Mouse (Mus musculus) liver, adult 2 months (tissue): ENCODE data around the gene Hmga2. TPM values are rescaled to one million over a fixed set of nuclear protein-coding genes. Genes with fewer than 3 reads are reported as not detected.

Experiments used
- DNase-seq: peaks from one replicate; pipeline ENCODE4 v3.0.0-alpha.2; 2011; ENCODE audit warnings: low read depth, low spot score; ENCODE audit errors: extremely low read depth
- H3K27ac ChIP-seq: fragments of 200-500 bp; replicated peaks from 2 replicates; pipeline ENCODE4 v1.5.1; 2012; ENCODE audit warnings: low read depth, mild to moderate bottlenecking, control low read depth, inconsistent platforms, low read length; ENCODE audit not compliant: insufficient read depth
- H3K27me3 ChIP-seq: fragments of 200-500 bp; 2 replicates; pipeline ENCODE4 v1.6.1; 2012; ENCODE audit warnings: mild to moderate bottlenecking, moderate library complexity, low read length, inconsistent platforms; ENCODE audit not compliant: control insufficient read depth, insufficient read depth
- H3K36me3 ChIP-seq: fragments of 200-500 bp; 2 replicates; pipeline ENCODE4 v1.6.1; 2012; ENCODE audit warnings: low read length, inconsistent platforms; ENCODE audit not compliant: control insufficient read depth, insufficient read depth
- H3K4me1 ChIP-seq: fragments of 200-500 bp; 2 replicates; pipeline ENCODE4 v1.6.1; 2011; ENCODE audit warnings: low read length; ENCODE audit not compliant: control insufficient read depth, insufficient read depth
- H3K4me3 ChIP-seq: fragments of 200-500 bp; 2 replicates; pipeline ENCODE4 v1.5.1; 2011; ENCODE audit warnings: low read depth, mild to moderate bottlenecking, control low read depth, low read length, moderate library complexity; ENCODE audit not compliant: insufficient read depth
- H3K79me2 ChIP-seq: fragments of 200-500 bp; 2 replicates; pipeline ENCODE4 v1.6.1; 2012; ENCODE audit warnings: inconsistent platforms, mild to moderate bottlenecking, low read length, moderate library complexity; ENCODE audit not compliant: control insufficient read depth, insufficient read depth
- H3K9ac ChIP-seq: fragments of 200-500 bp; 2 replicates; pipeline ENCODE4 v1.6.1; 2012; ENCODE audit warnings: low read depth, mild to moderate bottlenecking, control low read depth, inconsistent platforms, low read length
- CTCF ChIP-seq: fragments of 200-500 bp; IDR thresholded peaks from 2 replicates; pipeline ENCODE4 v1.5.1; 2011; ENCODE audit warnings: low read depth, low read length, control low read depth
- POLR2A ChIP-seq: fragments of 200-500 bp; IDR thresholded peaks from 2 replicates; pipeline ENCODE4 v1.6.1; 2011; ENCODE audit warnings: low read length, control low read depth; ENCODE audit not compliant: insufficient read depth; ENCODE audit errors: extremely low read depth
- WGBS: fragments of 180-500 bp; shearing (Covaris S2); methylation state at CpG from one replicate; pipeline ENCODE4 v1.1.7; 2018; 5-methylcytosine and 5-hydroxymethylcytosine counted together
- polyA plus RNA-seq: library from polyadenylated mRNA; depleted of rRNA; stranded (reverse); fragments of >200 nt; gene quantifications from 2 replicates; pipeline ENCODE4 v1.2.3, GENCODE M21; 2012
- total RNA-seq: library from RNA; depleted of rRNA; stranded (reverse); fragments of >200 nt; gene quantifications from 2 replicates; pipeline ENCODE4 v1.2.3, GENCODE M21; 2014

Hmga2 gene
- total and polyA plus RNA-seq, 2 experiments: 0.05 TPM; not detected in 1

GRCm38 (mm10) chr10:120388400-120388871 lies 87.8 kb downstream of the Hmga2 start:
- no peaks in the 10 kb centered on the region for H3K79me2 ChIP-seq
- no peaks in the 10 kb centered on the region for H3K27me3 ChIP-seq
- WGBS: 54% methylated on average over 8 of the region's 8 CpGs
- no peak for TF ChIP-seq CTCF
- TF ChIP-seq POLR2A: no peak
- H3K4me3 ChIP-seq: no peak overlapping the region
- no peak for DNase-seq
- H3K9ac ChIP-seq: no peak overlapping the region
- H3K27ac ChIP-seq: no peak overlapping the region
- H3K4me1 ChIP-seq: no peaks in the 10 kb centered on the region
- H3K36me3 ChIP-seq: no peaks in the 10 kb centered on the region

GRCm38 (mm10) chr10:120387105-120387504 lies 89.2 kb downstream of the Hmga2 start:
- Histone ChIP-seq H3K27me3 (no peaks in the 10 kb centered on the region), H3K9ac (no peak overlapping the region), H3K4me1 (no peaks in the 10 kb centered on the region), H3K36me3 (no peaks in the 10 kb centered on the region), H3K79me2 (no peaks in the 10 kb centered on the region), H3K4me3 (no peak overlapping the region), H3K27ac (no peak overlapping the region)
- TF ChIP-seq POLR2A: no peak
- TF ChIP-seq CTCF: no peak
- WGBS: 93% methylated on average over 8 of the region's 8 CpGs
- DNase-seq: no peak

GRCm38 (mm10) chr10:120384797-120385600 lies 91.3 kb downstream of the Hmga2 start:
- no peaks in the 10 kb centered on the region for H3K36me3 ChIP-seq
- H3K4me3 ChIP-seq: no peak overlapping the region
- DNase-seq: peak; percentile 10
- H3K27me3 ChIP-seq: no peaks in the 10 kb centered on the region
- TF ChIP-seq POLR2A: no peak
- no peak overlapping the region for H3K27ac ChIP-seq
- no peak overlapping the region for H3K9ac ChIP-seq
- WGBS: 48% methylated on average over 10 of the region's 10 CpGs
- no peaks in the 10 kb centered on the region for H3K4me1 ChIP-seq
- no peaks in the 10 kb centered on the region for H3K79me2 ChIP-seq

- Histone ChIP-seq H3K79me2 (no peaks in the 10 kb centered on the region), H3K9ac (no peak overlapping the region), H3K27ac (no peak overlapping the region), H3K27me3 (no peaks in the 10 kb centered on the region), H3K36me3 (no peaks in the 10 kb centered on the region), H3K4me3 (no peak overlapping the region), H3K4me1 (no peaks in the 10 kb centered on the region)
- 70% methylated on average over 7 of the region's 7 CpGs for WGBS
- TF ChIP-seq POLR2A: no peak
- no peak for TF ChIP-seq CTCF
- DNase-seq: no peak
These were observed 92.2 kb downstream of the Hmga2 start for GRCm38 (mm10) chr10:120384040-120384439.

- no peak for DNase-seq
- no peak overlapping the region for H3K9ac ChIP-seq
- no peak overlapping the region for H3K27ac ChIP-seq
- peaks cover 4% of the 10 kb centered on the region; the same call in 1 of the 2 replicates for H3K27me3 ChIP-seq
- no peaks in the 10 kb centered on the region for H3K79me2 ChIP-seq
- 79% methylated on average over 3 of the region's 3 CpGs for WGBS
- H3K36me3 ChIP-seq: no peaks in the 10 kb centered on the region
- no peaks in the 10 kb centered on the region for H3K4me1 ChIP-seq
- TF ChIP-seq CTCF: no peak
- TF ChIP-seq POLR2A: no peak
- no peak overlapping the region for H3K4me3 ChIP-seq
These were observed 98.5 kb downstream of the Hmga2 start for GRCm38 (mm10) chr10:120377795-120378194.

- Histone ChIP-seq H3K4me3 (no peak overlapping the region), H3K4me1 (no peaks in the 10 kb centered on the region), H3K9ac (no peak overlapping the region), H3K27ac (no peak overlapping the region), H3K27me3 (peaks cover 4% of the 10 kb centered on the region; the same call in 1 of the 2 replicates), H3K36me3 (no peaks in the 10 kb centered on the region), H3K79me2 (no peaks in the 10 kb centered on the region)
- WGBS: 50% methylated on average over 19 of the region's 19 CpGs
- DNase-seq: no peak
- TF ChIP-seq POLR2A: no peak
- no peak for TF ChIP-seq CTCF
These were observed 98.9 kb downstream of the Hmga2 start for GRCm38 (mm10) chr10:120377327-120377752.
